Mouse (Mus musculus): Measurements from ENCODE around the gene Olfr631.
"Not testable (repeated sequence)": the region's sequence is repeated elsewhere in the genome, so short reads cannot be mapped to it uniquely, and the experiment has no call there.

The Olfr631 gene

GRCm38 (mm10) chr7:103928525-103928924 is at the start of gene Olfr631:
Gene Olfr631 (plus strand): TSS chr7:103928825.
- DNase-seq (ENCODE audit: low read depth, low spot score): no peak

- no peak for DNase-seq (ENCODE audit: low read depth, low spot score)
Measured at GRCm38 (mm10) chr7:103886152-103886551, 42.5 kb upstream of the Olfr631 start, which contains the start of gene Olfr66. Gene Olfr66 (minus strand): TSS chr7:103886252.

GRCm38 (mm10) chr7:103894385-103894784 is 34.2 kb upstream of the Olfr631 start, which contains the start of gene Olfr64:
Gene Olfr64 (minus strand): TSS chr7:103894485.
- no peak for DNase-seq (ENCODE audit: low read depth, low spot score)

GRCm38 (mm10) chr7:103903187-103903586 is 25.4 kb upstream of the Olfr631 start, which contains the start of gene Olfr65:
Gene Olfr65 (plus strand): TSS chr7:103903487.
- DNase-seq (ENCODE audit: low read depth, low spot score): no peak

- peak; percentile 39 for DNase-seq (ENCODE audit: low read depth, low spot score)
Measured at GRCm38 (mm10) chr7:103910047-103910446, 18.6 kb upstream of the Olfr631 start.

GRCm38 (mm10) chr7:103912969-103913511 is 15.6 kb upstream of the Olfr631 start:
- peak; percentile 29 for DNase-seq (ENCODE audit: low read depth, low spot score)

GRCm38 (mm10) chr7:103915338-103915737 is 13.3 kb upstream of the Olfr631 start:
- no peak for DNase-seq (ENCODE audit: low read depth, low spot score)

GRCm38 (mm10) chr7:103934264-103934663 is 5.6 kb downstream of the Olfr631 start, which contains the start of gene Olfr632:
Gene Olfr632 (plus strand): TSS chr7:103934347.
- DNase-seq (ENCODE audit: low read depth, low spot score): no peak

- DNase-seq (ENCODE audit: low read depth, low spot score): peak; percentile 57
Measured at GRCm38 (mm10) chr7:103942730-103943129, 14.1 kb downstream of the Olfr631 start.

GRCm38 (mm10) chr7:103944137-103944536 is 15.5 kb downstream of the Olfr631 start, which contains the start of gene Olfr633:
Gene Olfr633 (plus strand): TSS chr7:103944437.
- DNase-seq (ENCODE audit: low read depth, low spot score): no peak

- DNase-seq (ENCODE audit: low read depth, low spot score): not testable (repeated sequence)
Measured at GRCm38 (mm10) chr7:103966873-103967272, 38.2 kb downstream of the Olfr631 start.

- no peak for DNase-seq (ENCODE audit: low read depth, low spot score)
Measured at GRCm38 (mm10) chr7:103970852-103971251, 42.2 kb downstream of the Olfr631 start, which contains the start of gene Olfr635. Gene Olfr635 (plus strand): TSS chr7:103971152.

GRCm38 (mm10) chr7:103971782-103972181 is 43.2 kb downstream of the Olfr631 start:
- DNase-seq (ENCODE audit: low read depth, low spot score): no peak
